Mouse (Mus musculus) heart, embryonic 10.5 days (tissue): ENCODE results near the gene Fam217b. TPM values are rescaled to one million over a fixed set of nuclear protein-coding genes. Genes with fewer than 3 reads are reported as not detected.
A peak's percentile ranks its signal among the peaks of the same experiment; 100 is the strongest.

Experiments
- DNase-seq: peaks from one replicate; pipeline ENCODE4 v3.0.0-alpha.2; 2017; ENCODE audit warnings: low spot score
- H3K27ac ChIP-seq: fragments of 300-500 bp; sonication (generic); 2 replicates; pipeline ENCODE4 v1.5.1; 2016; ENCODE audit warnings: mild to moderate bottlenecking
- H3K27me3 ChIP-seq: fragments of 300-500 bp; sonication (generic); 2 replicates; pipeline ENCODE4 v1.6.1; 2016; ENCODE audit warnings: mild to moderate bottlenecking; ENCODE audit not compliant: poor library complexity, insufficient read depth, severe bottlenecking
- H3K36me3 ChIP-seq: fragments of 300-500 bp; sonication (generic); 2 replicates; pipeline ENCODE4 v1.6.1; 2016; ENCODE audit warnings: mild to moderate bottlenecking, moderate library complexity
- H3K4me1 ChIP-seq: fragments of 300-500 bp; sonication (generic); 2 replicates; pipeline ENCODE4 v1.6.1; 2016; ENCODE audit warnings: mild to moderate bottlenecking
- H3K4me3 ChIP-seq: fragments of 300-500 bp; sonication (generic); 2 replicates; pipeline ENCODE4 v1.5.1; 2016; ENCODE audit warnings: mild to moderate bottlenecking, moderate library complexity
- H3K9me3 ChIP-seq: fragments of 300-500 bp; sonication (generic); 2 replicates; pipeline ENCODE4 v1.6.1; 2016; ENCODE audit warnings: mild to moderate bottlenecking, moderate library complexity
- WGBS: fragments of 180-500 bp; shearing (Covaris S2); methylation state at CpG from one replicate; pipeline ENCODE4 v1.1.7; 2016; 5-methylcytosine and 5-hydroxymethylcytosine counted together
- polyA plus RNA-seq: library from polyadenylated mRNA; unstranded; fragments of >200 nt; fragmentation: Nextera tagmentation; extraction: Ambion mirVana; gene quantifications from 2 replicates; pipeline ENCODE4 v1.2.1, GENCODE M21; 2016

The Fam217b gene
- polyA plus RNA-seq, 1 experiment from 2014 or later, result 6.6 TPM

GRCm38 (mm10) chr2:178450961-178451360 lies 36.6 kb downstream of the Fam217b start:
- Histone ChIP-seq H3K27me3 (no peaks in the 10 kb centered on the region), H3K36me3 (no peaks in the 10 kb centered on the region), H3K4me3 (no peak overlapping the region), H3K9me3 (no peaks in the 10 kb centered on the region), H3K4me1 (no peaks in the 10 kb centered on the region), H3K27ac (no peak overlapping the region)
- 57% methylated on average over 10 of the region's 10 CpGs for WGBS
- no peak for DNase-seq

- 57% methylated on average over 17 of the region's 17 CpGs for WGBS
- Histone ChIP-seq H3K9me3 (no peaks in the 10 kb centered on the region), H3K36me3 (no peaks in the 10 kb centered on the region), H3K27ac (peak overlapping the region; percentile 6), H3K27me3 (no peaks in the 10 kb centered on the region), H3K4me3 (no peak overlapping the region), H3K4me1 (no peaks in the 10 kb centered on the region)
- no peak for DNase-seq
Observed at GRCm38 (mm10) chr2:178454664-178455516, 40.6 kb downstream of the Fam217b start.

GRCm38 (mm10) chr2:178457414-178457813 lies 43.1 kb downstream of the Fam217b start:
- DNase-seq, result no peak
- no peaks in the 10 kb centered on the region for H3K9me3 ChIP-seq
- H3K36me3 ChIP-seq, result no peaks in the 10 kb centered on the region
- H3K4me1 ChIP-seq, result peaks cover 6% of the 10 kb centered on the region; the same call in 1 of the 2 replicates
- WGBS, result 86% methylated on average over 6 of the region's 6 CpGs
- H3K27ac ChIP-seq, result no peak overlapping the region
- no peak overlapping the region for H3K4me3 ChIP-seq
- no peaks in the 10 kb centered on the region for H3K27me3 ChIP-seq

- H3K9me3 ChIP-seq, result no peaks in the 10 kb centered on the region
- DNase-seq, result no peak
- H3K4me3 ChIP-seq, result no peak overlapping the region
- WGBS, result 64% methylated on average over 5 of the region's 5 CpGs
- H3K27me3 ChIP-seq, result no peaks in the 10 kb centered on the region
- peaks cover 8% of the 10 kb centered on the region for H3K4me1 ChIP-seq
- H3K36me3 ChIP-seq, result no peaks in the 10 kb centered on the region
- H3K27ac ChIP-seq, result no peak overlapping the region
Observed at GRCm38 (mm10) chr2:178460353-178460752, 46.0 kb downstream of the Fam217b start.

- peaks cover 11% of the 10 kb centered on the region for H3K4me1 ChIP-seq
- no peaks in the 10 kb centered on the region for H3K36me3 ChIP-seq
- no peak overlapping the region for H3K4me3 ChIP-seq
- no peak for DNase-seq
- H3K27me3 ChIP-seq, result no peaks in the 10 kb centered on the region
- no peak overlapping the region for H3K27ac ChIP-seq
- H3K9me3 ChIP-seq, result no peaks in the 10 kb centered on the region
- 71% methylated on average over 17 of the region's 17 CpGs for WGBS
Observed at GRCm38 (mm10) chr2:178471546-178472480, 57.5 kb downstream of the Fam217b start.

GRCm38 (mm10) chr2:178473916-178474315 lies 59.6 kb downstream of the Fam217b start:
- Histone ChIP-seq H3K36me3 (no peaks in the 10 kb centered on the region), H3K27ac (no peak overlapping the region), H3K27me3 (no peaks in the 10 kb centered on the region), H3K9me3 (no peaks in the 10 kb centered on the region), H3K4me3 (no peak overlapping the region), H3K4me1 (peaks cover 11% of the 10 kb centered on the region)
- DNase-seq, result no peak
- WGBS, result 85% methylated on average over 10 of the region's 10 CpGs

Other genes starting within 250 kb of the Fam217b start
- 0.06 and 0.18 TPM in 2 replicates for gene Sycp2, start 6.8 kb upstream of the Fam217b start, polyA plus RNA-seq
- gene Ppp1r3d, start 52 bp upstream of the Fam217b start, polyA plus RNA-seq, result 14.6 and 20.4 TPM in 2 replicates
- gene Cdh26, start 16.0 kb downstream of the Fam217b start, polyA plus RNA-seq, result 0.05 and 0.23 TPM in 2 replicates